Mouse (Mus musculus): ENCODE measurements around the gene Ankrd33b.

DNA sequence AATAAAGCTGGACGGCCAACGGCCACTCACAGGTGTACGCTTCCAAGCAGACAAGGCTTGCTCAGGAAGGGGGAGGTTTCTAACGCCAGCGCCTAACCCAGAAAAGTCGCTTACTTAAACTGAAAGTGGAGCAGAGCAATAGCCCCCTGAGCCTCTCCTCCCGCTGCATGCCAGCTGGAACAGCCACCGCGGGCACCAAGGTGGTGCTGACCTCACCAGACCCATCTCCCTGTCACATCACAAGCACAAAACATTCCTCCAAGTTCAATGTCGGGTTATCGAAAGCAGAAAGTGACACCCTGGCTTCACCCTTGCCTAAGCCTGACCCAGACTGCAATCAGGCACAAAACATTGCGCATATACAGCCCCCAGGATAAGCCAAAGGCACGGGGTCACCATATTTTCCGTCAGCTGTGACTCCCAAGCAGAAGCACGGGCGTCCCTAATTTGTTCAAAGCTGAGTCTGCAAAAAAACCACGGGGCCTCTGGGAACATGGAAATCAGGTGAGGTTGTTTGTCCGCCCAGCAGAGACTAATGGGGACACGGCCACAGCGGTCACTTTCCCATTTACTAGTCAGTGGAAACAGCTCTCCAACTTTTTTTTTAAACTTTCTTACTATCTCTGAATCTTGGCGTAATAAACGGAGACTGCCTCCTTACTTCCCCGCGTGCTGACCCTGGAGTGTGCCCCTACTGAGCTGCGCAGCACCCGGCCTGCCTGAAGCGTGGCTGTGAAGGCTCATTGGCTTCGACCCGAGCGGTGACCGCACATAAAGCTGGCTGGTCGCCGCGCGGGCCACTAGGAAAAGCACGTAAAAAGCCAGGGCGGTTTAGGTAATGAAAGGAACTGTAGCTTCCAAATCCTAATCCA lies 1.6 kb downstream of the Ankrd33b start:
- TF ChIP-seq CTCF (IDR thresholded peaks at IDR 0.05; ENCODE audit: borderline replicate concordance, control insufficient read depth, extremely low read depth, insufficient read depth, low read length, poor library complexity) (no peak), POLR2A (IDR thresholded peaks at IDR 0.05; ENCODE audit: control insufficient read depth, extremely low read depth, insufficient read depth, low read length, poor library complexity) (no peak)
